Mouse (Mus musculus) heart, embryonic 10.5 days (tissue): ENCODE results near the gene Rpsa. TPM values are rescaled to one million over a fixed set of nuclear protein-coding genes. Genes with fewer than 3 reads are reported as not detected.
"Not testable (repeated sequence)": the region's sequence is repeated elsewhere in the genome, so short reads cannot be mapped to it uniquely, and the experiment has no call there.

Source experiments
- DNase-seq: peaks from one replicate; pipeline ENCODE4 v3.0.0-alpha.2; 2017; ENCODE audit warnings: low spot score
- H3K27ac ChIP-seq: fragments of 300-500 bp; sonication (generic); 2 replicates; pipeline ENCODE4 v1.5.1; 2016; ENCODE audit warnings: mild to moderate bottlenecking
- H3K27me3 ChIP-seq: fragments of 300-500 bp; sonication (generic); 2 replicates; pipeline ENCODE4 v1.6.1; 2016; ENCODE audit warnings: mild to moderate bottlenecking; ENCODE audit not compliant: poor library complexity, insufficient read depth, severe bottlenecking
- H3K36me3 ChIP-seq: fragments of 300-500 bp; sonication (generic); 2 replicates; pipeline ENCODE4 v1.6.1; 2016; ENCODE audit warnings: mild to moderate bottlenecking, moderate library complexity
- H3K4me1 ChIP-seq: fragments of 300-500 bp; sonication (generic); 2 replicates; pipeline ENCODE4 v1.6.1; 2016; ENCODE audit warnings: mild to moderate bottlenecking
- H3K4me3 ChIP-seq: fragments of 300-500 bp; sonication (generic); 2 replicates; pipeline ENCODE4 v1.5.1; 2016; ENCODE audit warnings: mild to moderate bottlenecking, moderate library complexity
- H3K9me3 ChIP-seq: fragments of 300-500 bp; sonication (generic); 2 replicates; pipeline ENCODE4 v1.6.1; 2016; ENCODE audit warnings: mild to moderate bottlenecking, moderate library complexity
- WGBS: fragments of 180-500 bp; shearing (Covaris S2); methylation state at CpG from one replicate; pipeline ENCODE4 v1.1.7; 2016; 5-methylcytosine and 5-hydroxymethylcytosine counted together
- polyA plus RNA-seq: library from polyadenylated mRNA; unstranded; fragments of >200 nt; fragmentation: Nextera tagmentation; extraction: Ambion mirVana; gene quantifications from 2 replicates; pipeline ENCODE4 v1.2.1, GENCODE M21; 2016

Gene Rpsa
- polyA plus RNA-seq, 1 experiment from 2014 or later: 1,189 TPM

DNA sequence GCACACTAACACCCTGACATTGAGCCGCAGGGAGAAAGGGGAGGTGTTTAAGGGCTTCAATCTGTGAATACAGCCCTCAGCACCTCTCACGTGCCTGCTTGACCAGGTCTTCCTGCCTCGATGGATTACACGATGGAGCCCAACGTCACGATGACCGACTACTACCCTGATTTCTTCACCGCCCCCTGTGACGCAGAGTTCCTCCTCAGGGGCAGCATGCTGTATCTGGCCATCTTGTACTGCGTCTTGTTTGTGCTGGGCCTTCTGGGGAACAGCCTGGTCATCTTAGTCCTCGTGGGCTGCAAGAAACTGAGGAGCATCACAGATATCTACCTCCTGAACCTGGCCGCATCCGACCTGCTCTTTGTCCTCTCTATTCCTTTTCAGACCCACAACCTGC, 33.8 kb upstream of the Rpsa start:
- 84% methylated on average over 13 of the region's 13 CpGs for WGBS
- H3K9me3 ChIP-seq: no peaks in the 10 kb centered on the region

DNA sequence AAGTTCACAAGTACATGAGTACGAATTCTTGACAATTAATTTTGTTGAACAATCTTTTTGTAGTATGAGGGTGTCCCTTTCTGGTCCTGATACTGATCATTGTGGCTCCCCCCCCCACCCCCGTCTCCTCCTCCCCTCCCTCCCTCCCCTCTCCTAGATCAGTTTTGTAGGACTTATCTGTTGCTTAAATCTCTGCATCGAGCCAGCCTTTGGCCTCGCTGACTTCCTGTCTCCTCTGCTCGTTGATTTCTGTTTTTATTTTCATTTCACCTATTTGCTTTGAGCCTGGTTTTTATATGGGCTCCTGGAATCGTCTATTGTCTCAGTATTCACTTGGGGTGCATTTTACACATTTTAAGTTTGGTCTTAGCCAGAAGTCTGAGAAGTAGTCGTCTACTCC, 31.6 kb upstream of the Rpsa start:
- Histone ChIP-seq H3K4me1 (peaks cover 4% of the 10 kb centered on the region; the same call in 1 of the 2 replicates), H3K27me3 (no peaks in the 10 kb centered on the region), H3K27ac (no peak overlapping the region), H3K36me3 (no peaks in the 10 kb centered on the region), H3K9me3 (no peaks in the 10 kb centered on the region), H3K4me3 (no peak overlapping the region)
- DNase-seq: no peak
- 65% methylated on average over 7 of the region's 7 CpGs for WGBS

More for the DNA sequence above, 33.8 kb upstream of the Rpsa start:
- Histone ChIP-seq H3K4me3 (no peak overlapping the region), H3K27ac (no peak overlapping the region), H3K27me3 (no peaks in the 10 kb centered on the region), H3K4me1 (peaks cover 4% of the 10 kb centered on the region; the same call in 1 of the 2 replicates), H3K36me3 (no peaks in the 10 kb centered on the region)
- DNase-seq: peak; percentile 68

DNA sequence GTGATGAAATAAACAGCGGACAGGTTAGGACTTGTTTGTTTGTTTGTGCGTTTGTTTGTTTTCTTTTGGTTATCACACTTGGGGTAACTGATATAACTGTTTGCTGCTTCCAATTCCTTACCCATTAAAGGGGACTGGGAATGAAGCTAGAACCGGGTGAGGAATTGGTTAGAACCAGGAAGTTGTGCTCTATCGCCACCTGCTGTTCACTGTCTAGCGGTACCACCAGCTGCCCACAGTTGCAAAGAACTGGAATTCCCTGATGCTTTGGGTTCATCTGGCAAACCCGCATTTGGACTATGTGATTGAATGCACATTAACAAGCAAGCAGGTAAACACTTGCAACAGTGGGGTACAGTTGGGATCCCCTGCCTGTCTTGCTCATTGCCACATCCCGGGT, 28.8 kb upstream of the Rpsa start:
- H3K36me3 ChIP-seq: no peaks in the 10 kb centered on the region
- no peak overlapping the region for H3K4me3 ChIP-seq
- peak; percentile 80 for DNase-seq
- H3K9me3 ChIP-seq: 0 out of 2 replicates have a peak, but pooled peaks cover 2% of the 10 kb centered on the region
- no peaks in the 10 kb centered on the region for H3K27me3 ChIP-seq
- 14% methylated on average over 7 of the region's 7 CpGs for WGBS
- no peak overlapping the region for H3K27ac ChIP-seq
- H3K4me1 ChIP-seq: peaks cover 4% of the 10 kb centered on the region; the same call in 1 of the 2 replicates

DNA sequence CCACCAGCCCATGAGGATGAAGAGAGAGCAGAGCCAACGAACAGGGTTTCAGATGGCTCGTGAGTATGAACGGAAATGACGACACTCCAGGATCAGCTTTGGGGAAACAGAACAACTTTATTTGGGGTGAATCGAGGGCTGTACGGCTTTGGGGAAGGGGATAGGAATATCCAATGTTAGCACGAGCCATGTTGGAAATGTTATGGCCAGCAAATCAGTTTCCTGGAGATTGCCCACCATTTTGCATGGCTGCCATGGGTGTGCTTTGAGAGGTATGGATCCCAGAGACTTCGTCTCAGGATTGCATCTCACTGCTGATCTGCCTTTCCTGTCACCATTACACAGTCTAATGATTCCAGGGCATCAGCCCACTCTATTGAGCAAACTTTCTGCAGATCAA, 28.2 kb upstream of the Rpsa start:
- H3K9me3 ChIP-seq: 0 out of 2 replicates have a peak, but pooled peaks cover 2% of the 10 kb centered on the region
- H3K27ac ChIP-seq: no peak overlapping the region
- WGBS: 85% methylated on average over 8 of the region's 8 CpGs
- H3K4me3 ChIP-seq: no peak overlapping the region
- peak; percentile 63 for DNase-seq
- H3K27me3 ChIP-seq: no peaks in the 10 kb centered on the region
- H3K36me3 ChIP-seq: no peaks in the 10 kb centered on the region
- H3K4me1 ChIP-seq: peaks cover 1% of the 10 kb centered on the region; the same call in 1 of the 2 replicates

DNA sequence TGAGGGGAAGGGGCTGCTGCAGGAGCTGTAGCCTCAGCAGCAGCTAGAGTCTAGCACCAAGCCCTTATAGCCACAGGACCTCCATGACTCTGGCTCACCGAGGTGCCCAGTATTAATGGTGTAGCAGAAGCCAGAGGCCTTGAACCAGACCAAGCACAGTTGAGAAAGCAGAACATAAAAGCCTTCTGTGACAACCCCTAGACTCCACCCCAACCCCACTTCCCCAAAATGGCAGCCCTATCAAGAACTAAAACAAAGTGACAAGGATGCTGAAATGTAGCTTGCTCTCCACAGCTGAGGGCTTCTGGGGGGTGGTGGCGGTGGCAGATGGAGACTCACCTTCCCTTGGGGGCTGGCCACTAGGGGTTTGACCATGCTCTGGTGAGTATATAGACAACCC, 26.3 kb upstream of the Rpsa start:
- no peaks in the 10 kb centered on the region for H3K36me3 ChIP-seq
- WGBS: 93% methylated on average over 2 of the region's 2 CpGs
- H3K4me3 ChIP-seq: no peak overlapping the region
- no peaks in the 10 kb centered on the region for H3K4me1 ChIP-seq
- no peaks in the 10 kb centered on the region for H3K27me3 ChIP-seq
- peak; percentile 67 for DNase-seq
- H3K27ac ChIP-seq: no peak overlapping the region
- 0 out of 2 replicates have a peak, but pooled peaks cover 2% of the 10 kb centered on the region for H3K9me3 ChIP-seq

DNA sequence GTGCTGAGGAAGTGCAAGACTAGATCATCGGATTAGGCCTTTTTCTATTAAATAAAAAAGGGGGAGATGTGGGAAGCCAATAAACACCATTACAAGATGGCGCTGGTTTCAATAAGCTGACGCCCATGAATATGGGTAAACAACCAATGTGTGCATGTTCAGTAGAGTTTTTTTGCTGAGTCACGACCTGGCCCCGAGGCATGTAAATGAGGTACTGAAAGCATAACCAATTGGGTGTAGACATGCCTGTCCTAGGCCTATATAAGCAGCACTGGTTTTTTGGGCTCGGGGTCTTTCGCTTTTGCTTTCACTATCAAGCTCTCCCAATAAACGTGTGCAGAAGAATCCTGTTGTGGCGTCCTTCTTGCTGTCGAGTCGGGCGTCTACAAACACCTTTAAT, 18.5 kb upstream of the Rpsa start:
- not testable (repeated sequence) for H3K27me3 ChIP-seq, H3K27ac ChIP-seq, H3K36me3 ChIP-seq, H3K4me1 ChIP-seq, H3K4me3 ChIP-seq, H3K9me3 ChIP-seq
- 93% methylated on average over 12 of the region's 12 CpGs for WGBS
- DNase-seq: peak; percentile 58

DNA sequence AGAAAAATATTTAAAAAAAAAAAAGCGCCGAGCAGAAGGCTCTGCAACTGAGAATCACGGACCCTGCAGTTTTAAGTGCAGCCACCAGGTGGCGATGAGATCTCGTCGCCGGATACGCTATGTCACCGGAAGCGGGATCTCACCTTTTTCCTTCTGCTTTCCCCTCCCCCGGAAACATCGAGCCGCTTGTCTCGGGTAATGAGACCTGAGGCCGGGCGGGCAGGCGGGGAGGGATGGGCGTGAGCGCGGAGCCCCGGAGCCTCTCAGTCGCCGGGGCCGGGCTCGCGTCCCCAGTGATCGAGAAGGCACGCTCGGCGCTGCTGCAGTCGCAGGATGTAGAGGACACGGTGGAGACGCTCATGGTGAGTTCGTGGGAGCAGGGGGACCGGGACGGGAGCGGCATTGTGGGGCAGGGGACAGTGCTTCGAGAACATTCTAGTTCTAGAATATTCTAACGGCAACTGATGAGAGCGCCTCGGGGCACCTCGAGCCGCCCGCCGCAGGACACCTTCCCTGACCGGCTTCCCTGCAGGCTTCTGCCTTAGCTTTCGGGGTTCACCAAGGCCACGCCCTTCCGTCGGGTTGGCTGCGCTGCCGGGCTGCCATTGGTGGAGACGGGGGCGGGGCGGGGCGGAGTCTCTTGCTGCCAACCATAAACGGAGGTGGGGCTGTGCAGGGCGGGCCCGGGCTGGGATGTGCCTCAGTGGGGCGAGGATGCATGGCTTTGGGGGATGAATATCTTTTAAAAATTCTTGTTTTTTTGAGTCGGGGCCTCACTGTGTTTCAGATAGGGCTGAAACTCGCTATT, 17.1 kb upstream of the Rpsa start, which contains the start of gene Slc25a38:
Slc25a38 (plus strand) TSS at position 164 of the 808 bp plus-strand sequence.
- peak within 1 kb of the TSS; percentile 88 for H3K27ac ChIP-seq
- H3K4me3 ChIP-seq: peak within 1 kb of the TSS; percentile 95
- peaks cover 10% of the 10 kb centered on the region for H3K4me1 ChIP-seq
- 1% methylated on average over 62 of the region's 62 CpGs for WGBS
- peak; percentile 97 for DNase-seq
- H3K27me3 ChIP-seq: no peaks in the 10 kb centered on the region
- no peaks in the 10 kb centered on the region for H3K36me3 ChIP-seq
- H3K9me3 ChIP-seq: no peaks in the 10 kb centered on the region

DNA sequence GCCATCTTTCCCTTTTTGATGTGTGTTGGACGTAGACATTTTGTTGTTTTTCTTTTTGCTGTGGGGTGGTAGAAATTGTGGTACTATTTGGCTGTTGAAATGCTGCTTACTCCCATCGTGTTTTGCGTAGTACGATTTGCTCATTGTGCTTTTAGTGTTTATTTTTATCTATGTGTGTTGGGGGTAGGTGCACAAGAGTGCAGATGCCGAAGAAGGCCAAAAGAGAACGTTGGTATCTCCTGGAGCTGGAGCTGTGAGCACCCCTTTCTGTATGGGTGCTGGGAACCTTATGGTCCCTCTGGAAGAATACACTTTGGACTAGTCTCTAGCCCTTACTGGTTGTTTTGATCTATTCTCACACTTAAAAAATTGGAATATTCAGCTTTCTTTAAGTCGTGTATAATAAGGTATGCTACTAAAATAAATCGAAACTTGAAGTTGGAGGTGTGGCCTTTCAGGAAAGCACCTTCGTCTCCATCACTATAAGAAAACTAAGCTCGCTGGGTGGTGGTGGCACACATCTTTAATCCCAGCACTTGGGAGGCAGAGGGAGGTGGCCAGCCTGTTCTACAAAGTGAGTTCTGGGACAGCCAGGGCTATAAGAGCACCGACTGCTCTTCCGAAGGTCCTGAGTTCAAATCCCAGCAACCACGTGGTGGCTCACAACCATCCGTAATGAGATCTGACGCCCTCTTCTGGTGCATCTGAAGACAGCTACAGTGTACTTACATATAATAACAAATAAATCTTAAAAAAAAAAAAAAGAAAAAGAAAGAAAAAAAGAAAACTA, 16.1 kb upstream of the Rpsa start:
- H3K4me3 ChIP-seq: peak overlapping the region; percentile 95
- peak overlapping the region; percentile 88; the same call in 1 of the 2 replicates for H3K27ac ChIP-seq
- H3K36me3 ChIP-seq: 0 out of 2 replicates have a peak, but pooled peaks cover under 1% of the 10 kb centered on the region
- peak; percentile 70 for DNase-seq
- no peaks in the 10 kb centered on the region for H3K9me3 ChIP-seq
- 74% methylated on average over 15 of the region's 15 CpGs for WGBS
- peaks cover 20% of the 10 kb centered on the region for H3K4me1 ChIP-seq
- H3K27me3 ChIP-seq: no peaks in the 10 kb centered on the region

DNA sequence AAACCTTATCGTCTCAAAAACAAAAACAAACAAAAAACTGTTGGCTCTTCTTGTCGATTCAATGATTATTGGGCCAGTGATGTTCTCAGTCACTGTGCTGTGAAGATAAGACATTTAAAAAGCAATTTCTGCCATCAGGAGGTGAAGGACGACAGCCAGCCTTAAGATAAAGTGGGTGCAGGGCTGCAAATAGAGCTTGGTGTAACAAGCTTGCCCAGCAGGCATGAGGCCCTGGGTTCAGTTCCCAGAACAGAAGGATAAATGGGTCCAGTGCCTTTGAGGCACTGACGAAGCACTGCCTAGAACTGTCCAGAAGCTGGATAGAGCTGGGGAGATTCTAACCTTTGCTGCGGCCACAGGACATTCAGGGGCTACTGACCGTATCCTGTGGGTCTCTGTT, 15.0 kb upstream of the Rpsa start:
- Histone ChIP-seq H3K4me3 (no peak overlapping the region), H3K27ac (no peak overlapping the region), H3K36me3 (peaks cover 10% of the 10 kb centered on the region), H3K9me3 (no peaks in the 10 kb centered on the region), H3K4me1 (peaks cover 22% of the 10 kb centered on the region), H3K27me3 (no peaks in the 10 kb centered on the region)
- DNase-seq: peak; percentile 76
- 75% methylated on average over 6 of the region's 6 CpGs for WGBS

DNA sequence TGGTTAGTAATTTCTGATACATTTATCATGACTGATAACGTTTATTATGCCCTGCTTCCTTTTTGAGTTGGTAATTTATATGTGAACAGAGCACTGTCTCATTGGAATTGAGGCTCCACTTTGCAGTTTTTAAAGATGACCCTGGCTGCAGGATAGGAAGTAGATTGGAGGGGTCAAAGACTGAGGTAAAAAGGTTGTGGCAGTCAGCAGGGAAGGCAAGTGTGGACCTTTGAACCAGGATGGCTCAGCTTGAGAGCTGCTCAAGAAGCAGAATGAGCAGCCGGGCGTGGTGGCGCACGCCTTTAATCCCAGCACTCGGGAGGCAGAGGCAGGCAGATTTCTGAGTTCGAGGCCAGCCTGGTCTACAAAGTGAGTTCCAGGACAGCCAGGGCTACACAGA, 14.0 kb upstream of the Rpsa start:
- Histone ChIP-seq H3K9me3 (no peaks in the 10 kb centered on the region), H3K27me3 (no peaks in the 10 kb centered on the region), H3K36me3 (peaks cover 20% of the 10 kb centered on the region), H3K4me1 (peaks cover 22% of the 10 kb centered on the region), H3K4me3 (no peak overlapping the region), H3K27ac (0 out of 2 replicates have a peak overlapping the region, but pooled peaks have one; percentile 44)
- WGBS: 94% methylated on average over 7 of the region's 7 CpGs
- peak; percentile 51 for DNase-seq

DNA sequence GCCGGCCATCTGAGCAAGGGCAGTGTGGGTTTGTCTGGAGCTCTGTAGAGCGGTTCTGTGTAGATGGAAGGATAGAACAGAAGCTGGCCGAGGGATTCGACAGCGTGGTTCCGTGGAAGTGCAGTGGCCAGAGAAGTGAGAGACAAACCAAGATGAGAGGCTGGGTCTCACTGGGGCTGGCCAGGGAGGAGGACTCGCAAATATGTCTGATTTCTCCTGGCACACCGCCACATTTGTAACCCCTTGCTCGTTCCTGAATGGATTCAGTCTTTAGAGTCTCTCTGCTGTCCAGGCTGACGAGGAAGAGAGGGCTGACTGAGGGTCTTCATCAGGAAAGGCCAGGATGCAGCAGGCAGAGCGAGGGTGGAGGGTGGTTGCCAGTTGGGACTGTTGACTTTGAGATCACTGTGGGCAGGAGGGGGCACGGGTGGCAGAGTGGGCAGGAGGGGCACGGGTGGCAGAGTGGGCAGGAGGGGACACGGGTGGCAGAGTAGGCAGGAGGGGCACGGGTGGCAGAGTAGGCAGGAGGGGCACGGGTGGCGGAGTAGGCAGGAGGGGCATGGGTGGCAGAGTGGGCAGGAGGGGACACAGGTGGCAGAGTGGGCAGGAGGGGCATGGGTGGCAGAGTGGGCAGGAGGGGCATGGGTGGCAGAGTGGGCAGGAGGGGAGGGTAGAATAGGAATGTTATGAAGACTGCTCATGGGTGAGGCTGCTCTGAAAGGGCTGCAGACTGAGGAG, 13.3 kb upstream of the Rpsa start:
- Histone ChIP-seq H3K9me3 (no peaks in the 10 kb centered on the region), H3K4me1 (peaks cover 22% of the 10 kb centered on the region), H3K4me3 (no peak overlapping the region), H3K27ac (peak overlapping the region; percentile 79; the same call in 1 of the 2 replicates), H3K36me3 (peaks cover 26% of the 10 kb centered on the region), H3K27me3 (no peaks in the 10 kb centered on the region)
- 88% methylated on average over 17 of the region's 17 CpGs for WGBS
- peak; percentile 75 for DNase-seq

DNA sequence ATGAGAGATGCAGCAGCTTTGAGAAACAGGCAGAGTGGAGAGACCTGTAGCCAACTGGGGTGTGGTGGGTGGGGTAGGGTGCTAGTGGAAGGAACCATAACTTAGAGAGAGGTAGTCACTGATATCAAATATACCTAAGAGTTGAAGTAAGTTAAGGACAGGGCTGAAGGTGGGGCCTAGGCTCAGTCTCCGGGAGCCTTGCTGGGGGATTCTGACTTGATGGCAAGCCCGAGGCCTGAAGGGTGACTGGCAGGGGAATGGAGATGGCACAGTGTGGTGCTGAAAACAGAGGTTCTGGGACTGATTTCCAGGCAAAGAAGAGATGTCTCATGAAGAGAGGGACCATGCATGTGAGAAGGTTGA, 12.7 kb upstream of the Rpsa start:
- WGBS: 86% methylated on average over 2 of the region's 2 CpGs

More for the DNA sequence above, 12.7 kb upstream of the Rpsa start:
- H3K9me3 ChIP-seq: no peaks in the 10 kb centered on the region
- H3K27ac ChIP-seq: peak overlapping the region; percentile 79; the same call in 1 of the 2 replicates
- H3K4me1 ChIP-seq: peaks cover 22% of the 10 kb centered on the region
- no peaks in the 10 kb centered on the region for H3K27me3 ChIP-seq
- H3K36me3 ChIP-seq: peaks cover 32% of the 10 kb centered on the region
- peak; percentile 69 for DNase-seq
- no peak overlapping the region; the same call in 1 of the 2 replicates for H3K4me3 ChIP-seq
